Mouse (Mus musculus) liver, embryonic 14.5 days (tissue): ENCODE measurements around the gene Pik3ca.

Source experiments
- CTCF ChIP-seq: IDR thresholded peaks from 2 replicates; pipeline ENCODE4 v1.5.1; 2016; ENCODE audit warnings: antibody characterized with exemption, low read depth, control low read depth
- EP300 ChIP-seq: IDR thresholded peaks from 2 replicates; pipeline ENCODE4 v1.6.1; 2016; ENCODE audit warnings: antibody characterized with exemption, low read depth

DNA sequence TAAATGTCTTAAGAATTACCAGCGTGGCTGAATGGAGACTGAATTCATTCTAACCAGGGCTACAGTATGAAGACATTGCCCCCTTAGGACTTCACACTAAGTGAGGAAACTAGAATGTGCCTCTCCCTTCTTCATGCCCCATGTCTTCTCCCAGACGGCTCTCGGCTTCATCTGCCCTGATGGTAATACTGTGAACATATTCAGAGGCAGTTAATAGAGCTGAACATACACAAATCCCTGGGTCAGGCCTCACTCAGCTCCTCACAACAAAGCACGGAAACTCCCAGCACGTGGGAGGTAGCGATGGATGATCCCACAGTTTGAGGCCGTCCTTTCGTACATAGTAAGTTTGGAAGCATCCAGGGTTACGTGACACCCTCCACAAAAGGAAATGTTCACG lies 75.7 kb downstream of the Pik3ca start:
- TF ChIP-seq CTCF (no peak), EP300 (no peak)
